Mouse (Mus musculus) layer of hippocampus, adult 2 months (tissue): ENCODE results near the gene Fer1l5. TPM values are rescaled to one million over a fixed set of nuclear protein-coding genes. Genes with fewer than 3 reads are reported as not detected.

ENCODE experiments used
- DNase-seq, 2 experiments: peaks; one replicate each; pipeline ENCODE4 v3.0.0; 2022; ENCODE audit warnings: low spot score in 2 of 2
- H3K27ac ChIP-seq: fragments of 200-600 bp; 2 replicates; pipeline ENCODE4 v1.8.1; 2022
- H3K4me3 ChIP-seq: fragments of 200-600 bp; 2 replicates; pipeline ENCODE4 v1.8.1; 2022; ENCODE audit warnings: mild to moderate bottlenecking
- CTCF ChIP-seq: fragments of 200-600 bp; conservative IDR thresholded peaks from 2 replicates; pipeline ENCODE4 v1.8.1; 2022; ENCODE audit warnings: antibody characterized with exemption, mild to moderate bottlenecking, moderate library complexity
- total RNA-seq, 2 experiments: library from RNA; stranded (reverse); gene quantifications; 2 replicates each; pipeline ENCODE4 v1.2.3; 2021

The Fer1l5 gene
- total RNA-seq, 2 experiments from 2014 or later, result not detected

GRCm38 (mm10) chr1:36437223-36437622, 65.1 kb downstream of the Fer1l5 start:
- DNase-seq, result no peak
- H3K4me3 ChIP-seq, result no peak overlapping the region

DNA sequence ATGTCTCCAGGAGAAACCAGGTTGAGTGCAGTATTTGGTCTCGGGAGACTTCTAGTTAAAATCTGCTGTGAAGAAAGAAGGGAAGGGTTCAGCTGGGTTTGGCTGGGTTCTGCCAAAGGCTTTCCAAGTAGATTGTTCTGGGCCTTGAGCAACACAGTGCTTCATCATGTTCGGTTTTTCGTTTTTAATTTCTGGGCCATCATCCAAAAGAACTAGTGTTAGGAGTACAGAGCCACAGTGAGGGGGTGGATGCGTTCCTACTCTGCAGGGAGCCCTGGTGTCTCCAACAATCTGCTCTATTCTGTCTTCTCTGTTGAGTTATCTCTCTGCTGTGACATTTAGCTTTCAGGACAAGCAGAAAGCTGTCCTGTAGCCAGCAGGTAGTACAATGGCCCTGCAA, 69.0 kb downstream of the Fer1l5 start:
- TF ChIP-seq CTCF, result no peak
- DNase-seq, result peak; percentile 74 to 88
- Histone ChIP-seq H3K4me3 (no peak overlapping the region), H3K27ac (peak overlapping the region; percentile 70)

More at GRCm38 (mm10) chr1:36437223-36437622, 65.1 kb downstream of the Fer1l5 start:
- TF ChIP-seq CTCF, result no peak
- H3K27ac ChIP-seq, result no peak overlapping the region

- peak; percentile 97 for DNase-seq
- TF ChIP-seq CTCF, result peak; percentile 46
- H3K4me3 ChIP-seq, result peak within 1 kb of the TSS; percentile 95
- H3K27ac ChIP-seq, result peak within 1 kb of the TSS; percentile 88
These were observed 72.7 kb downstream of the Fer1l5 start, which contains the start of gene Lman2l for GRCm38 (mm10) chr1:36444471-36445464. TSS of gene Lman2l (minus strand) at chr1:36445271.

DNA sequence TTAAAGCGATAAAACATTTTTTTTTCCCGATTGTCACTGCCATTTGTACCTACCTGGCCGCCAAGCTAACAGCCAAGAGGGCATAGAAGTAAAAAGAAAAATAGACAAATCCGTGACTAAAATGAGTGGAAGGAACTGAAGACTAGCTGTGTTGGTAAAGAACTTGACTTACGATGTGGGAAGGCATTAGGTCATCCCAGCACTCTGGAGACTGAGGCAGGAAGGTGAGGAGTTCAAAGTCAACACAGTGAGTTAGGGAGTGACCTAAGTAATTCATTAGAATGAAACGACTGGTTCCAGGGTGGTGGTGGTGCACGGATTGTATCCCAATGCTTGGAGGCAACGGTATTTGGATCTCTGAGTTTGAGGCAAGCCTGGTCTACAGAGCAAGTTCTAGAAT, 73.4 kb downstream of the Fer1l5 start:
- no peak for TF ChIP-seq CTCF
- Histone ChIP-seq H3K27ac (peak overlapping the region; percentile 88), H3K4me3 (peak overlapping the region; percentile 95)
- DNase-seq, result no peak

DNA sequence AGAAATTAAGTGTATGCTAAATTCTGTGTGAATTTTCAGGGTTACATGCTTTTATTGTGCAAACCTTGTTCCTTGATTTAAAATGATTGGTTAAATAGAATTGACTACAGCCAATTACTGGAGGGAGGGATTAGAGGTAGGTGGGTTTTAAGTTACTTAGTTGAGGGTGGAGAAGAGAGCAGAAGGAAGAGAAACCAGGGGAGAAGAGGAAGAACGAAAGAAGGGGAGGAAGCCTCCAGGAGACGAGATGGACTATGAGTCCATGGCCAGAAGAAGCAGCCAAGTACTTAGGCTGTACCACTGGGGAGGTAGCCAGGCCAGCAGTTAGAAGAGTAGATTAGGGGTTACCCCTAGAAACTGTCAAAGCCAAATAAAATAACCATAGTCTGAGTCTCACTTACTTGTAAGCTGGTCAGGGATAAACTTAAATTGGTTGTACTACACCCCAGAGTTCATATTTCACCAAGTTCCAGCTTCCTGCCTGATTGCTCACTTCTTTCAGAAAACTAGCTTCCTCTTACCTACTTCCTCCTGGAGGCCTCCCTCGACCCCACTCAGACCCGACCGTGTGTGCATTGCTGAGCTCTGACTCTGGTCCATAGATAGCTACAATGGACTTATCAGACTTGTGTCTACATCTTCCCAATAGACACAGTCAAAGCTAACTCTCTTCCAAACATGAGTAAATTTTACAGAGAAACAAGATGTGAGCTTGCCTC, 74.2 kb downstream of the Fer1l5 start:
- no peak for DNase-seq
- H3K27ac ChIP-seq, result no peak overlapping the region
- no peak overlapping the region for H3K4me3 ChIP-seq
- TF ChIP-seq CTCF, result no peak

DNA sequence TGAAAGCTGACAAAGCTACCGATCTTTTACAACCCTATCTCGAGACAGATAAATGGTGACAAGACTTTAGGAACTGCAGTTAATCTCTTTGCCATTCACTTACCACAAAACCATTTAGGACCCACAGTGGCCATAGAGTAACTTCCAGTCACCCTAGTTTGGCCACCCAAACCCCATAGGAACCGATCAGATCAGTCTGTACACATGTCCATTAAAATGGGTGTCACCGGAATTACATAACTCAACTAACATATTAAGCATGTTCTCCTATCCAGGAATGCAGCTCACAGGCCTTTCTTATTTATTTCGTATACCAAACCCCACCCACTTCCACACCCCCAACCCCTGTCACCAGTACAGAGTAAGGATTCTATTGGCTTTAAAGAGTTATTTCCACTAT, 74.8 kb downstream of the Fer1l5 start:
- Histone ChIP-seq H3K4me3 (no peak overlapping the region), H3K27ac (no peak overlapping the region)
- no peak for DNase-seq
- no peak for TF ChIP-seq CTCF

GRCm38 (mm10) chr1:36454055-36454815, 82.1 kb downstream of the Fer1l5 start:
- TF ChIP-seq CTCF, result peak; percentile 59
- no peak for DNase-seq

DNA sequence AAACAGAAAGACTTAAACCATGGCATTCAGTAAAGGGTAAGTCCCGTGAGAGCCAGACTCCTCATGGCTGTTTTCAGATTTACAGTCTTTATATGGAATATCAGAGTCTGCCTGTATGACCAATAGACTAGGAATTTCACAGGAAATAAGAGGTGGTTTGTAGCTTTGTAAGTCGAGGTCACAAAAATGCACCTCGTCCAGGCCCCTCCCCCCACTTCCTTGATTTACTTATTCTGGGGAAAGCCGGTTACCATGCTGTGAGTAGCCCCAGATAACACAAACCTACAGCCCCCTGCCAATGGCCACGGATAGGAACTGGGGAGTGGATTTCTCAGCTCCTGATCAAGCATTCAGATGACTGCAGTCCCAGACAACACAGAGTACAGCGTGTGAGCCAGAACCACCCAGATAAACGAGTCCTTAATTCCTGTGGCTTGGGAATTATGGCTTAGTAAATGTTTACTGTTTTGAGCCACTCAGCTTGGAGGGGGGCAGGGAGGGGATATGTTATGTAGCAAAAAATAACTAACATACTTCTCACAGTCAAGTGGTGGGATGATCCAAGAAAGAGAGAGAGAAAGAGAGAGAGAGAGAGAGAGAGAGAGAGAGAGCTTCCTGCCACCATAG, 85.4 kb downstream of the Fer1l5 start:
- DNase-seq, result no peak
- TF ChIP-seq CTCF, result no peak
- H3K27ac ChIP-seq, result no peak overlapping the region
- H3K4me3 ChIP-seq, result no peak overlapping the region

More at GRCm38 (mm10) chr1:36454055-36454815, 82.1 kb downstream of the Fer1l5 start:
- Histone ChIP-seq H3K4me3 (no peak overlapping the region), H3K27ac (no peak overlapping the region)

DNA sequence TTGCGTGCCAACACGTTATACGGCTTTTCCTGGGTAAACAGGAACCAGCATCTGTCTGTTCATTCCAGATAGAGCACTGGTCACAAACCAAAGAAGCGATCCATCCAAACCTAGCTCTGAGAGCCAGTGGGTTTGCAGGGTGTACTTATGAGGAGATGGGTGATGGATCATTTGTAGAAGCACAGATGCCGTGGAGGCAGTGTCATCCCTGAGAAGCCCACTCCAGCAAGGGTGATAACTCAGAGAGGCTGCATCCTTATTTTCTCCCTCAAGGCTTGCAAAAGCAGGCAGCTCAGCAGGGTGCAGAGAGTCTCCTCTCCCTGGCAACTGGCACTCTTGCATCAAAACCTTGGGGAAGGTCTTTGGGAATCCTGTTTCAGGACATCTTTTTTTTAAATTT, 86.1 kb downstream of the Fer1l5 start:
- no peak overlapping the region for H3K27ac ChIP-seq
- H3K4me3 ChIP-seq, result no peak overlapping the region

GRCm38 (mm10) chr1:36461829-36462228, 89.7 kb downstream of the Fer1l5 start:
- no peak for TF ChIP-seq CTCF
- Histone ChIP-seq H3K4me3 (no peak overlapping the region), H3K27ac (no peak overlapping the region)
- DNase-seq, result no peak

More for the DNA sequence above, 86.1 kb downstream of the Fer1l5 start:
- no peak for TF ChIP-seq CTCF
- DNase-seq, result no peak

DNA sequence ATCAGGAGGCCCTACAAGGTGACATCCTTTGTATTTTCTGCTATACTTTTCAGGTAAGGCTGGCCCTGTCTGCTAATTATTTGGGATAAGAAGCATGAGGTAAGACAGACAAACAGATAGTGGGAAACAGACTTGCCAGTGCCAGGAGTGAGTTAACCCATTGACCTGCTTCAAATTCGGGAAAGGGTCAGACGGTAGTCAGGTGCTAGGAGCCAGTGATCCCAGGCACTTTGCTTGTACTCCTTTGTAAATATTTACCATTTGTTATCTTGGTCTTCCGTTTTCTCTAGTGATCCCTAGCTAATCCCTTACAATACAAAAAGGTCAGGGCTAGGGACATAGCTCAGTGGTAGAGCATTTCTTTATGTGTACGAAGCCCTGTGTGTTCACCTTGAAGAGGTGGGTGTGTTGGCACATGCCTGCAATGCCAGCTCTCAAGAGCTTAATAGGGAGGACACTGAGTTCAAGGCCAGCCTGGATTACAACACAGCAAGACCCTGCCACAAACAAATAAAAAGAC, 93.6 kb downstream of the Fer1l5 start:
- no peak overlapping the region for H3K4me3 ChIP-seq
- no peak for DNase-seq
- no peak for TF ChIP-seq CTCF
- H3K27ac ChIP-seq, result no peak overlapping the region

DNA sequence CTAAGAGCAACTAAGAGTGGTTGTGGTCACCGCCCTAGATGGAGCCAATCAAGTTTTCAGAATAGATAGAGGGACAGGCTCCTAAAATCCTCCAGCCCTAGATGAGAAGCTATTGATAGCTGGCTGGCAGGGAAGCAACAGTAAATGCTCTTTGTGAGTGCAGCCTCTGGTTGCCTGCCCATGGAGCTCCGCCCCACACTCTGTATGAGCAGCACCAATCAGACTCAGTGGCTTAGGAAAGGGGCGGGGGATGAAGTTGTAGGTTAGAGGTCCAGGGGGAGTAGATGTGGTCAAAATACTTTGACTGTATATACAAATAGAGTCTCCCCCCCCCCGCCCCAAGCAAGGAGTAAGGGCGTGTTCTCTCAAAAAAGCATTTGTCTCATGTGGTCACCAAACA, 95.4 kb downstream of the Fer1l5 start:
- H3K4me3 ChIP-seq, result no peak overlapping the region
- H3K27ac ChIP-seq, result no peak overlapping the region
- DNase-seq, result no peak
- TF ChIP-seq CTCF, result no peak
